Mouse (Mus musculus) neural tube, embryonic 14.5 days (tissue): Measurements from ENCODE around the gene Tc2n. TPM values are rescaled to one million over a fixed set of nuclear protein-coding genes. Genes with fewer than 3 reads are reported as not detected.
"Not testable (repeated sequence)": the region's sequence is repeated elsewhere in the genome, so short reads cannot be mapped to it uniquely, and the experiment has no call there.

Experiments used
- ATAC-seq: fragments of 200-750 bp; cut with Nextera tagmentation; 2 replicates; pipeline ENCODE4 v1.8.0; 2017; ENCODE audit warnings: low read depth, mild to moderate bottlenecking, moderate TSS enrichment, moderate library complexity
- H3K27ac ChIP-seq: fragments of 300-500 bp; sonication (generic); 2 replicates; pipeline ENCODE4 v1.5.1; 2014; ENCODE audit warnings: low read depth, mild to moderate bottlenecking, control low read depth, low read length, moderate library complexity, mixed read lengths
- H3K27me3 ChIP-seq: fragments of 300-500 bp; sonication (generic); 2 replicates; pipeline ENCODE4 v1.6.1; 2014; ENCODE audit warnings: low read length; ENCODE audit not compliant: control insufficient read depth, insufficient read depth
- H3K36me3 ChIP-seq: fragments of 300-500 bp; sonication (generic); 2 replicates; pipeline ENCODE4 v1.6.1; 2014; ENCODE audit warnings: low read length, mixed read lengths; ENCODE audit not compliant: control insufficient read depth, insufficient read depth
- H3K4me1 ChIP-seq: fragments of 300-500 bp; sonication (generic); 2 replicates; pipeline ENCODE4 v1.6.1; 2014; ENCODE audit warnings: low read length; ENCODE audit not compliant: control insufficient read depth, insufficient read depth
- H3K4me2 ChIP-seq: fragments of 300-500 bp; sonication (generic); 2 replicates; pipeline ENCODE4 v1.6.1; 2014; ENCODE audit warnings: mild to moderate bottlenecking, low read depth, low read length, control low read depth
- H3K4me3 ChIP-seq: fragments of 300-500 bp; sonication (generic); 2 replicates; pipeline ENCODE4 v1.5.1; 2014; ENCODE audit warnings: low read depth, low read length, control low read depth, mixed read lengths
- H3K9ac ChIP-seq: fragments of 300-500 bp; sonication (generic); replicated peaks from 2 replicates; pipeline ENCODE4 v1.6.1; 2014; ENCODE audit warnings: low read depth, mild to moderate bottlenecking, control low read depth, low read length, mixed read lengths
- H3K9me3 ChIP-seq: fragments of 300-500 bp; sonication (generic); 2 replicates; pipeline ENCODE4 v1.6.1; 2016; ENCODE audit warnings: low read length; ENCODE audit not compliant: control insufficient read depth
- WGBS: fragments of 180-500 bp; shearing (Covaris S2); extraction: QIAGEN DNeasy Blood & Tissue Kit; methylation state at CpG from one replicate; pipeline ENCODE4 v1.1.7; 2014; 5-methylcytosine and 5-hydroxymethylcytosine counted together
- polyA plus RNA-seq: library from polyadenylated mRNA; unstranded; fragments of >200 nt; fragmentation: Nextera tagmentation; extraction: Ambion mirVana; gene quantifications from 2 replicates; pipeline ENCODE4 v1.2.1, GENCODE M21; 2014

The Tc2n gene
- polyA plus RNA-seq, 1 experiment from 2014 or later = 0.17 TPM

GRCm38 (mm10) chr12:101740486-101740885 lies 22.2 kb upstream of the Tc2n start:
- Histone ChIP-seq H3K36me3 (no peaks in the 10 kb centered on the region), H3K9me3 (no peaks in the 10 kb centered on the region), H3K4me1 (no peaks in the 10 kb centered on the region), H3K27ac (no peak overlapping the region), H3K9ac (no peak overlapping the region), H3K4me2 (no peak overlapping the region), H3K4me3 (no peak overlapping the region), H3K27me3 (no peaks in the 10 kb centered on the region)
- 75% methylated on average over 2 of the region's 2 CpGs for WGBS
- ATAC-seq = no peak

- Histone ChIP-seq H3K4me1 (no peaks in the 10 kb centered on the region), H3K36me3 (no peaks in the 10 kb centered on the region), H3K4me3 (no peak overlapping the region), H3K9me3 (no peaks in the 10 kb centered on the region), H3K4me2 (no peak overlapping the region), H3K27me3 (no peaks in the 10 kb centered on the region), H3K27ac (no peak overlapping the region), H3K9ac (no peak overlapping the region)
- WGBS = 61% methylated on average over 2 of the region's 2 CpGs
- ATAC-seq = no peak
These were observed 21.7 kb upstream of the Tc2n start for GRCm38 (mm10) chr12:101740045-101740444.

GRCm38 (mm10) chr12:101718755-101719150 lies 430 bp upstream of the Tc2n start:
- under 1% methylated on average over 9 of the region's 9 CpGs for WGBS

GRCm38 (mm10) chr12:101699176-101699575 lies 19.1 kb downstream of the Tc2n start:
- H3K36me3 ChIP-seq = no peaks in the 10 kb centered on the region
- no peaks in the 10 kb centered on the region for H3K4me1 ChIP-seq
- no peak overlapping the region for H3K9ac ChIP-seq
- H3K4me2 ChIP-seq = no peak overlapping the region
- ATAC-seq = no peak
- H3K27ac ChIP-seq = no peak overlapping the region
- 91% methylated on average over 3 of the region's 3 CpGs for WGBS
- no peaks in the 10 kb centered on the region for H3K27me3 ChIP-seq
- no peaks in the 10 kb centered on the region for H3K9me3 ChIP-seq
- no peak overlapping the region for H3K4me3 ChIP-seq

More at GRCm38 (mm10) chr12:101718755-101719150, 430 bp upstream of the Tc2n start:
- Histone ChIP-seq H3K36me3 (no peaks in the 10 kb centered on the region), H3K4me2 (peak overlapping the region; percentile 99), H3K9me3 (no peaks in the 10 kb centered on the region), H3K9ac (0 out of 2 replicates have a peak overlapping the region, but pooled peaks have one; percentile 50), H3K27ac (no peak overlapping the region), H3K27me3 (peaks cover 12% of the 10 kb centered on the region), H3K4me1 (no peaks in the 10 kb centered on the region), H3K4me3 (peak overlapping the region; percentile 61)
- peak; percentile 81 for ATAC-seq

- no peak overlapping the region for H3K4me3 ChIP-seq
- H3K9ac ChIP-seq = no peak overlapping the region
- H3K4me1 ChIP-seq = no peaks in the 10 kb centered on the region
- no peaks in the 10 kb centered on the region for H3K9me3 ChIP-seq
- WGBS = 78% methylated on average over 1 of the region's 1 CpGs
- ATAC-seq = no peak
- no peak overlapping the region for H3K27ac ChIP-seq
- no peaks in the 10 kb centered on the region for H3K36me3 ChIP-seq
- no peak overlapping the region for H3K4me2 ChIP-seq
- no peaks in the 10 kb centered on the region for H3K27me3 ChIP-seq
These were observed 21.8 kb downstream of the Tc2n start for GRCm38 (mm10) chr12:101696521-101696920.

GRCm38 (mm10) chr12:101680538-101680937 lies 37.8 kb downstream of the Tc2n start:
- no peak for ATAC-seq
- 91% methylated on average over 2 of the region's 2 CpGs for WGBS
- Histone ChIP-seq H3K36me3 (no peaks in the 10 kb centered on the region), H3K4me3 (no peak overlapping the region), H3K9ac (no peak overlapping the region), H3K4me1 (no peaks in the 10 kb centered on the region), H3K9me3 (no peaks in the 10 kb centered on the region), H3K27ac (no peak overlapping the region), H3K4me2 (no peak overlapping the region), H3K27me3 (no peaks in the 10 kb centered on the region)

GRCm38 (mm10) chr12:101667502-101667901 lies 50.8 kb downstream of the Tc2n start:
- Histone ChIP-seq H3K27ac (no peak overlapping the region), H3K36me3 (no peaks in the 10 kb centered on the region), H3K4me3 (no peak overlapping the region), H3K9me3 (no peaks in the 10 kb centered on the region), H3K9ac (no peak overlapping the region), H3K27me3 (no peaks in the 10 kb centered on the region), H3K4me2 (no peak overlapping the region), H3K4me1 (no peaks in the 10 kb centered on the region)
- WGBS = 89% methylated on average over 2 of the region's 2 CpGs
- no peak for ATAC-seq

GRCm38 (mm10) chr12:101633137-101633536 lies 85.2 kb downstream of the Tc2n start:
- H3K4me1 ChIP-seq = no peaks in the 10 kb centered on the region
- H3K4me3 ChIP-seq = no peak overlapping the region
- no peak for ATAC-seq
- no peaks in the 10 kb centered on the region for H3K36me3 ChIP-seq
- no peak overlapping the region for H3K27ac ChIP-seq
- H3K27me3 ChIP-seq = no peaks in the 10 kb centered on the region
- WGBS = 86% methylated on average over 1 of the region's 1 CpGs
- no peaks in the 10 kb centered on the region for H3K9me3 ChIP-seq
- no peak overlapping the region for H3K9ac ChIP-seq
- H3K4me2 ChIP-seq = no peak overlapping the region

- H3K27me3 ChIP-seq, H3K4me3 ChIP-seq, H3K4me2 ChIP-seq, H3K36me3 ChIP-seq, H3K9ac ChIP-seq, ATAC-seq, H3K4me1 ChIP-seq, H3K9me3 ChIP-seq, H3K27ac ChIP-seq: not testable (repeated sequence)
These were observed 111.7 kb downstream of the Tc2n start for GRCm38 (mm10) chr12:101606622-101607021.
